Mouse (Mus musculus) urinary bladder, postnatal 36 days (tissue): Measurements from ENCODE around the gene Ak9.

Source experiments
- DNase-seq, 2 experiments: peaks; one replicate each; pipeline ENCODE4 v3.0.0; 2022; ENCODE audit warnings: low spot score in 2 of 2, mixed read lengths in 1 of 2

Gene Ak9

GRCm38 (mm10) chr10:41450780-41451522 lies 147.2 kb downstream of the Ak9 start:
- no peak for DNase-seq

- DNase-seq: no peak
Observed at GRCm38 (mm10) chr10:41451656-41452055, 147.9 kb downstream of the Ak9 start.

- DNase-seq: no peak
Observed at GRCm38 (mm10) chr10:41452791-41453190, 149.0 kb downstream of the Ak9 start.

- no peak for DNase-seq
Observed at GRCm38 (mm10) chr10:41459990-41460389, 156.2 kb downstream of the Ak9 start.

GRCm38 (mm10) chr10:41460501-41460900 lies 156.7 kb downstream of the Ak9 start:
- no peak for DNase-seq

DNA sequence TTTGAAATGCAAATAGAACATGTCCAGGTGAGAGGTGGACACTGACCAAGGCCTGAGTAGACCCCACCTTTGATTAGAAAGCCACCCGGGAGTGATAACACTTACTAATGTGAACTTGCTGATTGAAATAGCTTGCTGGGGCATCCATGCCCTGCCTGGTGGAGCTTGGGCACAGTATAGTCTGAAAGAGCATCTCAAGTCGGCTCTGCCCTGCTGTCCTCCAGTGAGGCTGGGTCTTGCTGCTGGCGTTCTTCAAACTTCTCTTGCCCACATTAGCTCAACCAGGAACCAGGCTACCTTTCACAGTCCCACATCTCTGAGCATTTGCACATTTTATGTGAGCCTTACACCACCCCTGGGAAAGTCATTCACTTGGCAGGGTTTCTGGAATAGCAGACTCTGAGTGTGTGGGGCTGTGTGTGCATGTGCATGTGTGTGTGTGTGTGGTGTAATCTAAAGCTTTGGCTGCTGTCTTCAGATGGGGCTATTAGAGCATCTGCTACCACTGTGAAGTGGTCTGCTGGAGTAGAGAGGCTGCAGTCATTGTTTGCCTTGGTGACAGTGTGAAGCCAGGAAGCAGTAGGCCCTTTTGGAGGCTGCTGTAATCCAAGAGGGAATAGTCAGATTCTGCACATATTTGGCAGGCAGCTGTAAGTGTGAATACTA lies 157.4 kb downstream of the Ak9 start:
- DNase-seq: no peak

DNA sequence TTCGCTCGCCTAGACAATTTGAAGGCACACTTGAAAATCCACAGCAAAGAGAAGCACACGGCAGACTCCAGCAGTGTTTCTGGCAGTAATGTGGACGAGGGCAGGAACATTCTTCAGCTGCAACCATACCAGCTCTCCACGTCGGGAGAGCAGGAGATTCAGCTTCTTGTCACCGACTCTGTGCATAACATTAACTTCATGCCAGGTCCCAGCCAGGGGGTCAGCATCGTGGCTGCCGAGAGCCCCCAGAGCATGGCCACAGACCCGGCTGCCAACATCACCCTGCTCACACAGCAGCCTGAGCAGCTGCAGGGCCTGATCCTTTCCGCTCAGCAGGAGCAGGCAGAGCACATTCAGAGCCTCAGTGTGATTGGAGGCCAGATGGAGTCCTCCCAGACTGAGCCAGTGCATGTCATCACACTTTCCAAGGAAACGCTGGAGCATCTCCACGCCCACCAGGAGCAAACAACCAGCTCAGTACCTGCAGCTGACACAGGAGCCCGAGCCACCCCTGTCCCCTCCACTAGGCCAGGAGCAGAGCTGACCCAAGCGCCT lies 160.7 kb downstream of the Ak9 start:
- no peak for DNase-seq

- no peak for DNase-seq
Observed at GRCm38 (mm10) chr10:41467325-41467724, 163.5 kb downstream of the Ak9 start.

- DNase-seq: no peak
Observed at GRCm38 (mm10) chr10:41470693-41471092, 166.9 kb downstream of the Ak9 start.

DNA sequence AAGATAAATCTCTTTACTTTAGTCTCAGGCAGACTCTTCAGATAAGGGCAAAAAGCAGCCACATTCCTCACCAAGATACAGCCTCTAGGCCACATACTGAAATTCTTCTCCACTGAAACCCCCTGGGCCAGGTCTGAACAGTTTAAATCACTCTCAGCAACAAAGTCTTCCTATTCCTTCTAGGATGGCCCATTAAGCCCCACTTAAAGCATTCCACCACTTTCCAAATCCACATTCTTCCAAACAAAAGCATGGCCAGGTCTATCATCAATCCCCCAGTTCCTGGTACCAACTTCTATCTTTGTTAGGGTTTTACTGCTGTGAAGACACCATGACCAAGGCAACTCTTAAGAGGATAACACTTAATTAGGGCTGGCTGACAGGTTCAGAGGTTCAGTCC lies 168.8 kb downstream of the Ak9 start:
- DNase-seq: no peak

- DNase-seq: no peak
Observed at GRCm38 (mm10) chr10:41472962-41473481, 169.2 kb downstream of the Ak9 start.

DNA sequence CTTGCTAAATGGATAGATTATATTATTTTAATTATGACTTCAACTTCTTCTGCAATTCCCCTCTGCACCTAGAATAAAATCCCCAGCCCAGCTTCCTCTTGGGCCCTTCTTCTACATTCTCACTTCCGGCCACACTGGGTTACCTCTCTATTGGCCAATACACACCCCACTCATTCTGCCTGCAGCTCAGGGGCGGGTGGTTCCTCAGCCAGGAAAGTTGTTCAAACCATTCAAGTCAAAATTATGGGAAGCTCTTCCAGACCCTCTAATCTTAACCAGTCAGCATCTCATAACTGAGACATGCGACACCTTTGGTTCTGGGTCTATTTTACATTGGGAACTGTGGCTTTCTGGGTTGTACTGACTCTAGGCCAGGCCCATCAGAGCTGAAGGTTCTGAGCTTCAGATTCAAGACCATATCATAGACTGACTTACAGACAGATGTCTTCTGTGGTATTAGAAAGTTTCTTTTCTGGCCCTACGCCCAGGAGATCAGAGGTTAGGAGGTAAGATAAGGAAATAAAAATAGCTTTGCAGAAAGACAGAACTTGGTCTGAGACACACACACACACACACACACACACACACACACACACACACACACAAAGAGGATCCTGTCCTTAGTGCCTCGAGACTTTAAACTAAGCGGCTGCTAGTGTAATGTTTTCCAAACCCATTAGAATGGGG lies 170.1 kb downstream of the Ak9 start:
- no peak for DNase-seq

DNA sequence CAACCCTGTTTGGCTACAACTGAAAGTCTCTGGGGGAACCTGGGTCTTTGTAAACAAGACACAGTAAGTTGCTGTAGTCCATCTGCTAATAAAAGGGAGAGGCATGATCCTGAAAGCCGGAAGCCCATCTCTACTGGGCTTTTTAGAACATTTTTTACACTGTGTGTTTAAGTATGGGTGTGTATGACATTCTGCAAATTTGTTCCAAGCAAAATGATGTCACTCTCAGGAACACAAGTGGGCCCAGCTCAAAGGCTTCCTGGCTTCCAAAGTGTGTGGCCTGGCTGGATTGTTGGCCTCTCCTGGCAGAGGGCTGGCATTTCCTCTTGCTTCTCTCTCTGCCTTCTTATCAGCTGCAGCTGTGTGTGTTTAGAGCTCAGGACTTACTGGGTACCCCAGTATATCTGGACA lies 171.2 kb downstream of the Ak9 start:
- DNase-seq: no peak

GRCm38 (mm10) chr10:41476171-41477017 lies 172.6 kb downstream of the Ak9 start, which contains the start of gene Mical1:
Gene Mical1 (plus strand): TSS chr10:41476314.
- DNase-seq: peak in 1 of 2 experiments; percentile 53

- no peak for DNase-seq
Observed at GRCm38 (mm10) chr10:41477018-41477277, 173.2 kb downstream of the Ak9 start.

DNA sequence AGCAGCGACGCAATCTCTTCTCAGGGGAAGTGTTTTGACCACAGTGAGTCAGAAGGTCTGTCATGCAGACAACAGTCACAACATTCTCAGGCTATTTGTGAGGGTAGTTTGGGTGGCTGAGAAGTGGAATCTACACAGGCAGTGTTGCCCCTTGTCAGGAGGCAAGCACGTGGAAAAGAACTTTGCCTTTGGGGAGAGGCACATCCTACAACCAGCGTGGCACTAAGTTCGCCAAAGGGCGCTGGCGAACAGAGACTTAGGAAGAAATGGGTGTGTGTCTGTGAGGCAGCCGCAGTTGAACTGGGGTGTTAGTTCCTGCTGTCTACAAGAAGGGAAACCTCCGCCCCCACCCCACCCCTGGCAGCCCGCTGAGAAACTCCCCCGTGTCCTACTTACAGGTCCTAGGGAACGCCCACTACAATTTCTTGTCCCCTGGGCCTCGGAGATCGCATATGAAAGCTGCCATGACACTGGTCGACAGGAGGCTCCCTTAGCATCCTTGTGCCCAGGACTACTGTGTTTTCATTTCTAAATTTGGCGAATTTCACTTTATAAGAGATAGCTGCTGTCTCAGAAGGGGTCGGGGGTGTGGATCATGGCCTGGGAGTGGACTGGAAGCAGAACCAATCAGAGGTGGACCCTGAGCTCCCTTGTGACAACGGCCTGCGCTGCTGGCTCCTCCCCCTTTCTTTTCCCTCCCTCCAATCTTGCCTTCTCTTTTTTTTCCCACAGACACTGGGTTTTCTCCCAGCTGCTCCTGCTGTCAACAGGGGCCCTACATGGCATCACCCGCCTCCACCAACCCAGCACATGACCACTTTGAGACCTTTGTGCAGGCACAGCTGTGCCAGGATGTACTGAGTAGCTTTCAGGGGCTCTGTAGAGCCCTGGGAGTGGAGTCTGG lies 173.8 kb downstream of the Ak9 start:
- peak; percentile 50 to 62 for DNase-seq

- DNase-seq: no peak
Observed at GRCm38 (mm10) chr10:41479961-41480360, 176.2 kb downstream of the Ak9 start.

- DNase-seq: no peak
Observed at GRCm38 (mm10) chr10:41480938-41481880, 177.4 kb downstream of the Ak9 start.

- DNase-seq: no peak
Observed at GRCm38 (mm10) chr10:41482446-41482845, 178.7 kb downstream of the Ak9 start.
